Mouse (Mus musculus) forelimb bud, embryonic 11.5 days (tissue): ENCODE data around the gene Fxn.

Experiments used
- DNase-seq: peaks from one replicate; pipeline ENCODE4 v3.0.0-alpha.2; 2012; ENCODE audit warnings: low read depth, low spot score

Gene Fxn

DNA sequence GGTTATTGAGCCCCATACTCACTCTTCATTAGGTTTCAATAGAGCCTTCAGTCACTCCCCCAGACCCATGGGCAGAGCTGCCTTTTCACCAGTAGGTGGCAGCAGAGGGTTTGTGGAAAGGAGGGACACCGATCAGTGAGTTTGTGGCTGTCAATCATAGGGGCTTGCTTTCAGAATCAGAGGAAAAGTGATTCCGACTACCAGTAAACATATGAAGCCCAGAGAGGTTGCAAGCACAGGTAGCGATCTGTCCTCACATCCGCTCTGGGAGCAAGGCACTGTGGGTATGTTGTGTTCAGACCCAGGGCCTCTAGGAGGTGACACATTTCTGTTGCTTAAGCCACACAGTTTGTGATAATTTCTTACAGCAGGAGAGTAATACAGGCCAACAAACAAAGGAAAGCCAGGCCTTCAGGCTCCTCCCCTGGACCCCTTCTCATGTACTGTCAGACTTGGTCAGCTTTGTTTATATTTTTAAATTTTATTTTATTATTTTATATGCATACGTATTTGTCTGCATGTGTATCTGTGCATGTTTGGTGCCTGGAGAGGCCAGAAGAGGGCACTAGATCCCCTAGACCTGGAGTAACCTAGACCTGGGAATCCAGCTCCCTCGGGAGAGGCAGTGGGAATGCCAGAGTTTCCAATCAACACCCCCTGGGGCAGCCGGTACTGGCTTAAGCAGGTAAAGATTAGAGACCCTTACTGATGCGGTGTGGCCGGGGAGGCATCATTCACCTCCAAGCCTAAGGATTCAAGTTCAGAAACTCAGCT, 20.8 kb upstream of the Fxn start:
- peak; percentile 86 for DNase-seq

DNA sequence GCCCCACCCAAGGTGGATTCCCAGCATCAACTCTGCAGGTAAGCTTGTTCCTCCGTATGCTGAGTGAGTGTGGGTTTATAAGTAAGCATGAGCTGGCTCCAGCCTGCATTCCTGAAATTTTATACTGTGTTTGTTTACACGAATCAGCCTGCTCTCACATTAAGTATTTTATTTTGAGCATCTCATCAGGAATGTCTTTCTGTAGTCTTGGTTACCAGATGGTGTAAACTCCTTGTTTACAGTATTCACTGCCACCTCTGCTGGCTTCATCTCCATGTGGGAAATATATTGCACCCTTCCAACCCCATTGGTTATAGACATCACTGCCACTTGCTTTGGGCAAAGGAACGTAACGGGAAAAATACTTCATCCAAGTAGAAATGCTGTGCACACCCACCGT, 13.1 kb upstream of the Fxn start:
- no peak for DNase-seq

DNA sequence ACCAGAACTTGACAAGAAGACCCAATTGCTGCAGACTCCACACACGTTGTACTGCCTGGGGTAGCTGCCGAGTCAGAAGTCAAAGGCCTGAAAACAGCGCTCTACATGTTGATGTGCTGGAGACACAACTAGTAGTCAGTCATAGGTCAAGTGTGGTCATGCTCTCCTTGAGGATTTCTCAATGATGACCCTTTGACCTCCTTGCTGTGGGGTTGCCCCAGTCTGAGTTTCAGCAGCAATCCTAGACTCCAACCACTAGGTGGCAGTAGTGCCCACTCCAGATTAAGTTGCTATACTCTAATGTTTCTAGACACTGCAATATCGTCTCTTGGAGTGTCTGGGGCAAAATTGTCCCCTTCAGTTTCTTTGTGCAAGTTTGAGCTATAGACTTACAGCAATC, 3.8 kb upstream of the Fxn start:
- peak; percentile 55 for DNase-seq

DNA sequence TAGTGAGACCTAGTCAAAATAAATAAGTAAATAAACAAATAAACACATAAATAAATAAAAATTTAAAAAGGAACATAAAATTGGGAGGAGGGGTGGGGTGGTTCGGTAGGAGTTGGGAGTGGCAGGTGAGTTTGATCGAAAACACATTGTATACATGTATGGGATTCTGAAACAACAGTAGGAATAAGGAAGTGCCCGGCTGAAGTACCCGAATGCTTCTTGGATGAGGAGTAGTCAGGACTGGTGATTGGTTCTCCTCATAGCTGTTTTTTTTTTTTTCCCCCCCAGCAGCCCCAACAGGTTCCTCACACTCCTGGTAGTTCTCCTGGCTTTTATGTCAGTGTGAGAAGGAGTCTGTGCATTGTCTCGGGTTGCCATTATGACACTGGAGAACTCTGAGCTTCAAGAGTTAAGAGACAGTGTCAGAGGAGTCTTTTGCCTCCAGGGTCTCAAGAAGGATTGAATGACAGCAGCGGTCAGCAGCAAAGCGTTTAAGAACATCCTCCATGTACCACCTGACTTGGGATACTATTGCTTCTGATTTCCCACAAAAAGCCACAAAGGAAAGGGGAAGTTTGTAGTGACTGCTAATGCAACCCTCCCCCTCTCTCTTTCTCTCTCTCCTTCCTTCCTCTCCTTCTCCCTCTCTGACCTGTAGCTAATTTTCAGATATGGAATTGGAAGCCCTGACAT, 1.0 kb upstream of the Fxn start:
- no peak for DNase-seq

DNA sequence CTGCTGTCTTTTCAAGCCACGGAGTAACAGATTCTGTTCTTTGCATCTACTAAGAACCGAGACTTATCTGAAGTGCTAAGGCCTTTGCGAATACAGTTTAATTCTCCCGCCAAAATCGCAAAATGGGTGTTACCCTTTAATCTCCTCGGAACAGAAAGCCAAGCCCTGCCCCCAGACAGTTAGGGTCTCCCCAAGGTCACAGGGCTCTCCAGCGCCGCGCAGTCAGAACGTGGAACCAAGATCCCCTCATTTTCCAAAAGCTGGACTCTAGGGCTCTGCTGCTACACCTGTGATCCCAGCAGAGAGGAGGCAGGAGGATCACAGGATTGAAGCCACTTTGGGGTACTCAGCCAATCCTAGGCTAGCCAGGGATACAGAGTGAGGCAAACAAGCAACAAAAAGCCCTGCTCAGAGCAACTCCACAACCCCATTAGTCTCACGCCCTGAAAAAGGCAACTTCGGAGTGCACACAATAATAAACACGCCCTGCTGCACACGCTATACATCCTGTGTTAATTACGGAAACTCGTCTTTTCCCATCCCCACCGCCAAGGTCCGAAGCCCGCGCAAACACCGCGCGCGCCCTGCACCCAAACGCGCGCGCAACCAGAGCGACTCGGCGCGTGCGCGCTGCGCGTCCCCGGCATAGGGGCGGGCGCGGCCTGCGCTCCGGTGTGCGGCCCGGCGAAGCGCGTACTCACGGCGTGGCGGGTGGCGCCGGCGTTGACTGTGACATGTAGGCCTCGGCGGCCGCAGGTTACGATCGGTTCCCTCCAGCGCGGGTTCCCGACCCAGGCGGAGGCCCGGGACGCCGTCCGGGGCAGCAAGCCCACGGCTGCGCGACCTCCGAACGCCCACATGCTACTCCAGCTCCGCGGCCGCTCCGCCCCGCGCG, 452 bp downstream of the Fxn start:
- DNase-seq, result peak; percentile 88

DNA sequence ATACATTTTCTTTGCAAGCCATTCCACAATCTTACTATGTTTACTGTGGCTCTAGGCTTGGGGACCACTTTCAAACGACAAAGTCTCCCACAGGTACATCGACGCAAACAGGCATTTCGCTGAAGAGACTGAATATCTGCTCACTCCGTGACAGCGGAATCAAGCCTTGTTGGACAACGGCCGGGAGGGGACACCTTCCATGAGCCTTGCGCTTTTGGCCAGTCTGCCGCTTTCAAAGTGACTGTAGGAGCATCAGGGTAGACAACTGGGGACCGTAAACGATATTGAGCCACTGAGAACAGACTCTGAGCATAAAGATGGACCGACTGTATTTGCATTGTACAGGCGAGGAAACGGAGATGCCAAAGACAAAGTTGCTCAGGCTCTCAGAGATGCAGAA, 1.5 kb downstream of the Fxn start:
- no peak for DNase-seq

DNA sequence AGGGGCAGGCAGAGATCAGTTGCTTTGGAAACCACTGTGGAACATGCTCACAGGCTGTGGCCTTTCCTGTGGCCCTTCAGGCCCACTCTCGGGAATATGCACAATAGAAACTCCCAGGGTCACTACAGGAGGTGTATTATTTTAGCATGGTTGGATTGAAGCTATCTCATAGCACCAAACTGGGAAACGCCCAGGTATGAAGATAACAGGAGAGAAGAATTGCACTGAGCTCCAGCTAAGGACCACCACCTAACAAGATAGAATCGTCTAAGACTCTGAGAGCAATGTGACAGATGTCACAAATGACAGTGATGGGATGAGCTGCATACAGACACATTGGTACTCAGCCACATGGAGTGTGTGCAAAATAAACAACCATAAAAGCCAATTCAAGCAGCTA, 6.1 kb downstream of the Fxn start:
- DNase-seq, result no peak

DNA sequence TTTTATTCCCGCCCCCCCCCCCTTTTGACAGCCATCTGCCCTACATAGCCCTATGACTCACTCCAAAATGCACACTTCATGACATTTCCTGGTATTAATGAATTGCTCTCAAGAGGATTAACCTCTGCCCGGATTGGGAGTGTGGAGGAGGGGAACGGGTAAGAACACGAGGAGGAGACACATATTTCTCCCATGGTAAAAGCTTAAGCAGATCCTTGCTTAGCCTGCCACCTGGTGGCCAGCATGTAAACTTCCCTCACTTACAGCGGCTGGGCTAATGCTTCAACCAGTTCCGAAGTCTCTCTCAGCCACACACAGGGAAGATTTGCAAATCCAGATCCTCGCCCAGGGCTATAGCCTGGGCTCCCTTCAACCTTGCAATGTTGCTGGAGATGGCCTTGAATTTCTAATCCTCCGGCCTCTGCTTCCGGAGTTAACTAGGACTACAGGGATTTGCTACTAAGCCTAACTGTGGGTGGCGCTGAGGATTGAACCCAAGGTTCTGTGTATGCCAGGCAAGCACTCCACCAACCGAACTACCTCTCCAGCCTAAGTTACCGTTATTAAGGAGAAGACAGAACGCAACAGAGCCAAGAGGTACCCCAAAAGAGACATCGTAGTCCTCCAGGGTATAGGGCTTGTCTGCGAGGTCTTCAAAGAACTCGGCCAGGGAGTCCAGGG, 8.5 kb downstream of the Fxn start:
- DNase-seq, result peak; percentile 90

DNA sequence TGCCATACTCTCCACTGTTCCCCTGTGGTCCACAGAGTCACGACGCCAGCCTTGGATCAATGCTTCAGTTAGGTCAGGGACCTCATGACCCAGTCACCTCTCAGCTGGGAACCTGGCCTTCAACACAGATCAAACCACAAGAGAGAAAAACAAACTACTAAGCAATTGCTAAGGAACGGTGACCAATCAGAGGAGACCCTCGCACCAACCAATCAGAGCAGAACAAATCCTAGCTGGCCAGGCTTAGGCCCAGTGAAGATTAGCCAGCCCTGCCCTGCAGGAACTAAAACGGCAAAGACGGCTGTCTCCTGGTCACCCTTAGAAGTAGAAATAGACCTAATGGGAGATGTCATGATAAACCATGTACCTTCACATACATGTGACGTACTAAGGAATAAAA, 9.1 kb downstream of the Fxn start:
- no peak for DNase-seq

DNA sequence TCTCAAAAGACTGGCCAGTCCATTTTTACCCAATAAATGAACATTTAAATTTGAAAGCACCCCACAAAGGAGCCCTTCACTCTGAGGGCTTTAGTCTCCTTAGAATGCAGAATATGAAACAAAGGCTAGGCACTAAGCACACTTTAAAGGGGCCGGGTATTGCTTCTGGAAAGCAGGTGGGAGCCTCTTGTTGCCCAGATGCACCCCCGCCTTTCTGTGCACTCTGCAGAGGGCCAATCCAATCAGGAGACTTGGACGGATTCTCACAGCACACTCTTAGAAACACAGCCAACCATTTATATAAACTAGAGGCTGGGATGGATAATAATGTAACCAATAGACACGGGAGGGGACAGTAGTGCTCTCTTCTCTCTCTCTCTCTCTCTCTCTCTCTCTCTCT, 11.9 kb downstream of the Fxn start:
- no peak for DNase-seq

DNA sequence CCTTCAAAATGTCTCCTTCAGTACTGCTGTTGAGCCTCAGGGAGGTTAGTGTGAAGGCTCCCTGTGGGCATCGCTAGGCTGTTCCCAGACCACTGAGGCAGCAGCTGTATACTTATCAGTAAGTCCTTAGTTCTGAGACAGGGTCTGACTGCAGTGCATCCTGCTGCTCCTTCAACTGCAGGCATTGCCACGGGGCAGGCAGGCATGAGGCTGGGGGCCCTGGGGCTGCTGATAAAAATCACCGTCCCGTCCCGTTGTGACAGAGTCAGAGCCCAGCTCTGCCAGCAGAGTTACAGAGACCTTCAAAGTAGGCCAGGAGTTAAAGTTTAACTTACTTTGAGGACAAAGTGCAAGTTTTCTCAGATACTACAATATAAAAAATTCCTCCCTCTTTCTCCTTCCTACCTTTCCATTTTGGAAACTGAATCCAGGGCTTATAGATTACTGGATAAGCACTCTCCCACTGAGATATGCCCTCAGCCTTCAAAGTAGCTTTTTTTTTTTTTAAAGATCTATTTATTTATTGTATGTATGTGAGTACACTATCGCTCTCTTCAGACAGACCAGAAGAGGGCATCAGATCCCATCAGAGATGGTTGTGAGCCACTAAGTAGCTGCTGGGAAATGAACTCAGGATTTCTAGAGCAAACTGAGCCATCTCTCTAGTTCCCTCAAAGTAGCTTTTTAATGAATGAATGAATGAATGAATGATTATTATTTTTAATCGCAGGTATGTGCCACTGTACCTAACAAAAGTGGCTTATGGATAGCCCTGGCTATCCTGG, 14.2 kb downstream of the Fxn start:
- DNase-seq, result no peak

DNA sequence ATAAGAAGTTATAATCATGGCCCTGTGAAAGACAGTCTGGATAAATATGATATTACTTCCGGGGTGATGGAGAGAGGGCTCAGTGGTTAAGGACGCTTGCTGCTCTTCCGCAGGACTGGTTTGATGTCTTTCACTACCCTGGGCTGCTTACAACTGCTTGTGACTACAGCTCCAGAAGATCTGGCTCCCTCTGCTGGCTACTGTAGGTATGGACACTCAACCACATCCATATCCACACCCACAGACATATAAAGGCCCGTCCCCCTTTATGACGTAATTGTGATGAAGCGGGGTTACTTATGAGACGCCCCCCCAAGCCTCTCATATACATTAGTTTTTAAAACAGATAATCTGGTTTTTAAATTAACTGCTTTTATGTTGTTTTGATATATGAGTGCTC, 15.4 kb downstream of the Fxn start:
- peak; percentile 83 for DNase-seq

DNA sequence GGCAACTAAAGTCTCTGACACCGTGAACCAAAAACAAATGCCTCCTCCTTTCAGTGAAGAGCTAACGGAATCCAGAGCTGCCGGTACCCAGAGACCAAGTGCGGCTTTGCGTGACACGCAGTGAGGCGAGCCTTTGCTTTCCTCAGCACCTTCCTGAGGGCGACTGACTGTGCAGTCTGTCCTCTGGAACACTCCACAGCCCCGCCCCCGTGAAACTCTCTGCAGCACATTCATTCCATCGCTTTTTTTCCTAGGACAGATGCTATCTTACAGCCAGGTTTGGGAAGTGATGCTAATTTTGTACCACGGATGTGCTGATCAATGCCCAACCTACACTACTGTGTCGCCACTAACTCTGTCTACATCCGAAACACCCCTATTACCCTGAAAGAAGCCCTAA, 17.7 kb downstream of the Fxn start:
- no peak for DNase-seq

DNA sequence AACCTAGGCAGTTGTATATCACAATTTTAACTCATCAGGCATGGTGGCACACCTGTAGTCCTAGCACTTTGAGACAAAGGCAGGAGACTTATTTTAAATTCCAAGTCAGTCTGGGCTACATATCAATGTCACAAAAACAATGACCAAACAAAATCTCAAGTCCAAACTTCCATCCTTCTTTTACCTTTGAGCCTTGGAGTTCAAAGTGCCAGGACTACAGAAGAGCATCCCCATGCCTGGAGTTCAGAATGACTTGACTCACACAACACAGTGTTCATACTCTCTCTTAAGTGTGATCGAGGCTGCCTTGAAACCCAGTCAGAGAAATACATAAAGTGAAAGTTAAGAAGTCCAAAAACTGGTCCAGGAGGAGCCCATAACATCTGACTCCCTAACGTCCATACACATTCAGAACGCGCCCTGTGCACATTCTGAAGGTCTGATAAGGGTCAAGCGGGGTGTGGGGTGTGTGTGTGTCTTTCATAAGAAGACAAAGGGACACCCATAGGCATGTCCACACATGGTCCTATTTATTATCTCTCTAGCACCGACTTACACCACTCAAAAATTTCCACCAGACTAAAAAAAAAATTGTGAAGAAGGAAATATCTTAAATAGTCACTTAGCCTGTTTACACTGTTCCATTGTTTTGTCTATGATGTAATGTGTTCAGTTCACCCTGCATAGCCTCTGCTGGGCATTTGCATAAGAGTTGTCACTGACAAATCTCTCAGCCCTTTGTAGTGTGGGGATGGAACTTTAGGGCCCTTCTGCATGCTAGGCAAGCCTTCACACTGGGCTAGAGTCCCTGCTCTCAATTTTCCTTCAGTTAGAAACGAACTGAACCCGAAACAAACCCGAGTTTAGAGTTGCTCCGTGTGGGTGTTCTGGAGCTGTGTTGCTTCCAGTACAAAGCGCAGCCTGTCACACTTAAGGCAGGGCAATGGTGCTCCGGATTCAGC, 20.7 kb downstream of the Fxn start:
- DNase-seq, result no peak

DNA sequence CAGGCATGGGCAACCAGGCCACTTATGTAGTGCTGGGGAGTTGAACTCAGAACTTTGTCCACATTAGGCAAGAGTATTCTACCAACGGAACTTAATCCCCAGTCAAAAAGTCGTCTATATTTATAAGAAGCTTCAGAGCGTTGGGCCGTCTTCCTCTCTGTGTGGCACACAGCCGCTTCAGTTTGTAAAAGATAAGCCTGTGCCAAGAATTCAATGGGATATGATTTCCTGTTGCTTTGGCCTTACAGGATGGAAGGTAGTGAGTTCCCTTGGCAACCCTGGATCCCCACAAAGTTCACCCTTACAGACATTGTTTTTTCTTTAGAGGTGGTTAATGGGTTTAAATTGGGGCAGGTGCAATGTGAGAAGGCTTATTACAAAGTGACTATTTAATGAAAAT, 22.0 kb downstream of the Fxn start:
- DNase-seq, result no peak

DNA sequence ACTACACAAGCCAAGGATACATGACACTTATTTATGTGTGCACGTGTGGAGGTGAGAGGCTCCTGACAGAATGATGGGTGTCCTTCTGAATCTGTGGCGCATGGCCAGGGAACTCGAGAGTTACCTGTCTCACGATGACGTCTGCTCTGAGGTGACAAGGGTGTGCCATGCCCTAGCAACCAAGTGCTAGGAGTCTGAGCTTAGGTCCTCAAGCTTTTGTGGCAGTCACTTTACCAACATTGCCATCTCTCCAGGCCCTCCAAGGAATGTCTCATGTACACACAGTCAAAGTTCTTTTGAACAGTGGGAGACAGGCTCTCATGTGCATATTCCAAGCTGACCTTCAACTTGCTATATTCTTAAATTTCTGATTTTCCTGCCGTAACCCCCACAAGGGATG, 22.4 kb downstream of the Fxn start:
- DNase-seq, result no peak

DNA sequence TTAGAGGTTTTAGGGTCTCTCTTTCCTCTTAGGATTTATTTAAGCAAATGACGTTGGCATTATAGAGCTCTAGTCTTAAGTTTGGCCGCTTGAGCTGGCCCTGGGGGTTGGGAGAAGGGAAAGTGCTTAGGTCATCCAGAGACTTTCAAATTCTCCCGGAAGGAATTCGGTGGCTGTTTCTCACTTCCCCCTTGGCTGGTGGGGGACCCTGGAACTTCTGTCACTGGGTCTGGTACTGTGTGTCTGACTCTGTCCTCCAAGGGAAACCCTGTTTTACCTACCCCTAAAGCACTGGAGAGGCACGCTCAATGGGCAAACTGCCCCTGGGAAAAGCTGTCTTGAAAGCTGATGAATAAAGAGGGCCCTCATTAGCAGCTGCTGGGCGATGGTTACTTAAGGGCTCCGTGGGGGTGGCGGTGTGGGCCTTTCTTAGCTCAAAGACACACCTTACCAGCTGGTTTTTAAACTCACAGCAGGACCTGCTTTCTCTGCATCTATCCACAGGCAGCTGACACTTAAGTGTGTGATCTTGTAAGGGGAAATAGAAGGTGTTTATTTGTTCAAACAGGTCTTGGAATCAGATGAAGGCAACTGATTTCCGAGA, 26.6 kb downstream of the Fxn start:
- DNase-seq, result no peak

DNA sequence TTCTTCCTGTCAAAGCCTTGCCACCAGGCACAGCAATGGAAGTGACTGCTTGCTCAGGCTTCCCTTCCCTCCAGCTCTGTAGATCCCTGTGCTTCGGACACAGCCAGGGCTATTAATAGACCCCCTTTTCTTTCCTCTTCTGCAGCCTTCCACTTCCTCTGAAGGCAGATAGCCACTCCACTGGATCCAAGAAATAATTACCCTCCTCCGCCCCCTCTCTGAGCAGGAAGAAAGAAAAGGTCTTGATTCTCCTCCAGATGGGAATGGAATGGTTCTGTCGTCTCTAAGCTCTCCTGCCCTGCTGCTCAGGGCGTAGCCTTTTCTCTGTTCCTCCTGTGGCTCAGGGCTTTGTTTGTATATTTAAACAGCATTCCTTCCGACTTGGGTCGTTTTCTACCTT, 28.5 kb downstream of the Fxn start:
- no peak for DNase-seq

DNA sequence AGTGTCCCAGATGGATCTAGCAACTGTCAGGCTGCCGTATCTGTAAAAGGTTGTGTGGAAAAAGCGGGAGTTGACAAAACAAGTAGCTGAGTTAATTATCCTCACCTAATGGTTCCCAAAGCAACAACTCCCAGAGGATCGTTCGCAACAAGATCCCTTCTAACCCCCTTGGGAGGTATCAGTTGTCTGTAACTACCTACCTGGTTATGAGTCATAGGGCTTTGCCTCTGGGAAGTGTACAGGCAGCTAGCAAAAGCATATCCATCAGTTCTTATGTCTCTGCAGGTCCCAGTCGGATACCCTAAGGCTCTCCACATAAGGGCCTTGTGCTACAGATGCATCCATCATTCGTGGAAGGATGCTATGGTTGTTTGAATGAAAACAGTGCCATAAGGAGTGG, 37.1 kb downstream of the Fxn start:
- DNase-seq, result no peak
